Mouse (Mus musculus): ENCODE data around the gene Psmb11.
A peak's percentile ranks its signal among the peaks of the same experiment; 100 is the strongest.

The Psmb11 gene

GRCm38 (mm10) chr14:54621133-54621532, at the start of gene Psmb11:
Gene Psmb11 (plus strand): TSS chr14:54621433.
- no peak for DNase-seq

DNA sequence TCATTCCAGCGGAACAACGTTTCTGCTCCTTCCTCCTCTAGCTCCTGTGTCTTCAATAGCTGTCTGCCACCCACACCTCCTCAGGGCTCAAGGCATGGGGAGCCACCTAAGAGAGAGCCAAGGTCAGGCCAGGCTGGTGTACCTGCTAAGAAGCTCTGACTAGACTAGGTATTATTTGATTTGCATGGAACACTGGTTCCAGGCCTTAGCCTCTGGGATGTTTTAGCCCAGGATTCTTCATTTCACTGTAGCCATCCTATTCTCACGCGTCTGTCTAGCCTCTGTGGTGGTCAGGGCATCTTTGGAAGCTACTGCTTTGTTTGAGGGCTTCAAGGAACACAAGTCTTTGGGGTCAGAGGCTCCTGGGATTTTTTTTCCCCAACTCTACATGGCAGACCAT, 49.1 kb upstream of the Psmb11 start:
- no peak for DNase-seq

DNA sequence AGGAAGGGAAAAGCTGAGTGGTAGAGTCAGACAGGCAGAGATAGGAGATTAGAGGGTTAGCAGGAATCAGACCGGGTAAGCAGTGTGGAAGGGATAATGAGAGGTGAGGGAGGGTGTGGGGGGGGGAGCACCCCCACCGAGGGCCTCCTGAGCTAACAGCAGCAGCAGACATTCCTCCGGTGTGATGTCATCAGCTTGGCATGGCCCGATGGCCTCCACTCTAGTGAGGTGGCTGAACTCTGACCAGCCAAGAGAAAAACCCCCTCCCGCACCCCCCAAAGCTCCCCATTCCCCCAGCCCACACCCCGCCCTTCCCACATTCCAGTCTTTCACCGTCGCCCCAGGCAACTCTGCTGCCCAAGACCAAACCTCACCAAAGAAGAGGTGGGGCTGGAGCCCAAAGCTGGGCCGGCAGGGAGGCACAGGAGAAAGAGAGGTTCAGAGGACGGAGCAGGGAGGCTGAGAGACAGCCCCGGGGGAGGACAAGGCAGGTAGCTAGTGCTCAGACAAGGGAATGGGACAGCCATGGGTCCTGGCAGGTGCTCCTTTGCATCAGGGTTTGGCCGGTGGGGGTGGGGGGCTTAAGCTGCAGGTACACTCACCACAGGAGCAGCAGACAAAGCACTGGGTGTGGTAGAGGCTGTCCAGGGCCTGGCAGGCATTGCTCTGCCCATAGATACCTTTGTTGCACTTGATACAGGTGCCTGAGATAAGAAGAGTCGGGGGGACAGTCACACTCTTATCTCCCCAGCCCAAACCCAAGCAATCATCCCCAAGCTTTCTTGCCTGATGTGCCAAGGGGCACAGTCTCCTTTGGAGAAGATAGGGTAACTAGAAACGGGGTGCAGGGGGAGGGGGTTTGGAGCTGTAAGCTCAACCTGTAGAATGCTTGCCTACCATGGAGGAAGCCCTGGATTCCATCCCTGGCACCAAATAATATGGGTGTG, 48.2 kb upstream of the Psmb11 start:
- no peak for DNase-seq

DNA sequence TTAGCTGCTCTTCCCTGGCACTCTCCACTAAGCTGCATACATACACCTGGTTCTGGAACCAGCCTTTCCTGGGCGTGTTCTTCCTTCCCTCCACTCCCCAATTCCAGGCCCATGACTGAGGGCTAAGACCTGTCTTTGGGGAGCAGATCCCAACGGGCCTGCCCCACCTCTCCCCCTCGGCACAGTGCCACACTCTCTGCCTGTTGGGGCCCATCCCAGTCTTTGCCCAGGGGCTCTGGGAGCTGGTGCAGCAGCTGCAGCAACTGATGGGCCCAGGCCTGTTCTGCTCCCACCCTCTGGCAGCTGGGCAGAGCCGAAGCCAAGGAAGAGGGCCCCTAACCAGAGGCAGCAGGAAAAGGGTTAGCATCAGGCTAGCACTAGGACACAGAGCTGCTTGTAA, 47.0 kb upstream of the Psmb11 start:
- DNase-seq, result no peak

GRCm38 (mm10) chr14:54575031-54575430, 46.2 kb upstream of the Psmb11 start:
- DNase-seq, result no peak

DNA sequence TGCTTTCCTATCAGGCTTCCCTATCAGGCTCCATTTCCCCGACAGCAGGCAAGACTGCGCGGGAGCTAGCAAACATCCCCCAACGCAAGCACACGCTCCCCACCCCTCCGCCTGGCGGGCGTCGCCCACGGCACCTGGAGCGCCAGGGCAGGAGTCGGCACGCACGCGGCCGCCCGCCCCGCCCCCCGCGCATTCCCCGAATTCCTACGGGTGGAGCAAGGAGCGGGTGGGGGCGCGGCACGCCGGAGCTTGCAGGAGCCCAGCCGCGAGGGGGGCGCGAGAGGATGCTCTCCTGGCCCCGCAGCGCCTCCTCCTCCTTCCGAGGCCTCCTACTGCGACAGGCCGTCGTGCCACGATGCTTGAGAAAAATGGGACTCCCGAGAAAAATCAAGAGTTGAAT, 45.6 kb upstream of the Psmb11 start:
- DNase-seq, result no peak

GRCm38 (mm10) chr14:54576241-54577088, 44.8 kb upstream of the Psmb11 start:
- no peak for DNase-seq

DNA sequence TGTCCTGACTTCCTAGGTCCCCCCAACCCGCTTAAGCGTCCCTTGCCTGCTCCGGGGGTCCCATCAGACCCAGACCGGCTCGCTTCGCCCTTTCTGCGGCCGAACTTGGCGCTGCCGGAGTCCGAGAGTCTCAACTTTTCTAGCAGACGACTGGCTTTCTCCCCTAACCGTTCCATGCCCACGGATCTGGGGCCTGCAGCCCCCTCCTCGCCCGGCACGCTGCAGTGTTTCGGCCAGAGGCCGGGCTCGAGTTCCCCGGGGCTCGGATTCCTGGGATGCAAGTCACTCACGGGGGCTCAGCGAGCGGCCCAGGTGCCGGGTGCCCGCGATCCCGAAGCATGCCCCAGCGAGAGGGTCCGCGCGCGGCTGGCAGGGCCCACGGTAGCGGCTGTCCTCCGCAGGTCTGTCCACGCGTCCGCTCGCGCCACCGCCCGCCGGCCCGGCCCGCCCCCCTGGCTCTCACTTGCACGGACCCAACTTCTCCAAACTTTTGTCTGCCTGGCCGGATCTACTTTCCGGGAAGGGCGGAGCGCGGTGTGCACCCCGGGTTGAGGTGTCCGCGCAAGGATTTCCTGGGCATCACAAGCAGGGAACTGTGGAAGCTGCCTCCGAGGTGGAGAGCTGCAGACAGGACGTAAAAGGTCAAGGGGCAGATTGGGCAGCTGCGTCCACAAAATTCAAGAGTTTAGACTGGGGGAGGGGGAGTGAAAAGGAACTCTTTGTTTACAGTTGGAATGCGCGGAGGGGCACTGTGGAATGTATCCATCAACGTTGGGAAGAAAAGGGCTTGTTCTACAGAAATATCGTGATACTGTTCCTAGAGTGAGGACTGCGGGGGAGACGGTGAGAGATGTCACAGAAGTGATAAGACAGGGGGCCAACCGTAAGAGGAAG, 43.9 kb upstream of the Psmb11 start, which contains the start of gene Ajuba:
Ajuba (minus strand) TSS at position 470 of the 894 bp plus-strand sequence.
- peak; percentile 28 to 40 for DNase-seq

GRCm38 (mm10) chr14:54578063-54578462, 43.2 kb upstream of the Psmb11 start:
- DNase-seq, result no peak

DNA sequence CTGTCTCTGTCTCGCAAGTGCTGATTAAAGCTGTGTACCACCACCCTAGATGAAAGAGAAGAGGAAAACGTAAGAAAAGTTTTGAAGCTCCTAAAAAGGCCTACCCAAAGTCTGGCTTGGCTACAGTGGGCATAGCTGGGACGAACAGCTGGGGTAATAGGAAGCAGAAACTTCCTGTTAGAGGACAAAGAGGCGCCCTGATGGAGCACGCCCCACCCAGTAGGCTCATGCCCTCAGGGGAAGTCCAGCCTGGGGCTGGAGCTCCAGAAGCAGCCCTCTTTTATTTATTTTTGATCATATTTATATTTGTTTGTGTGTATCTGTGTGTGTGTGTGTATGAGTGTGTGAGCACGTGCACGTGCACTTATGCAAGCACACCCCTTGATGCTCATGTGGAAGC, 41.6 kb upstream of the Psmb11 start:
- no peak for DNase-seq

- no peak for DNase-seq
Measured at GRCm38 (mm10) chr14:54582536-54582935, 38.7 kb upstream of the Psmb11 start.

GRCm38 (mm10) chr14:54583681-54584338, 37.4 kb upstream of the Psmb11 start:
- peak; percentile 54 to 67 for DNase-seq

DNA sequence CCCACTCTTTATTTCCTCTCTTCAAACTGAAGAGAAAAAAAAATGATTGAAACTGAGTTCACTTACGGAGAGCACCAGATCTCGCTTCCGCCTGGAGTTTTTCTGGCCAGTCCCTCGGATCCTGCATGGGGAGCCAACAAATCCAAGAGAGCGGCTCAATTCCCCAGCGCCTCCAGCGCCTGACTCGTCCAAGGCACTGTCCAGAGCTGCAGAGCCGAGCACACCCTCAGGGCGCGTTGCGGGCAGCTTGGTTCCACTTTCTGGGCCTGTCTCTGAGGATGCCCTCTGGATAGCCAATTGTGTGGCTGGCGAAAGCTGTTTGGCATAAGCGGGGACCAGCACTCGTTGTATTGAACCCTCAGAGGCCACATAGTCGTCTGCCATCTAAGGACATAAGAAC, 30.2 kb upstream of the Psmb11 start:
- DNase-seq, result no peak

DNA sequence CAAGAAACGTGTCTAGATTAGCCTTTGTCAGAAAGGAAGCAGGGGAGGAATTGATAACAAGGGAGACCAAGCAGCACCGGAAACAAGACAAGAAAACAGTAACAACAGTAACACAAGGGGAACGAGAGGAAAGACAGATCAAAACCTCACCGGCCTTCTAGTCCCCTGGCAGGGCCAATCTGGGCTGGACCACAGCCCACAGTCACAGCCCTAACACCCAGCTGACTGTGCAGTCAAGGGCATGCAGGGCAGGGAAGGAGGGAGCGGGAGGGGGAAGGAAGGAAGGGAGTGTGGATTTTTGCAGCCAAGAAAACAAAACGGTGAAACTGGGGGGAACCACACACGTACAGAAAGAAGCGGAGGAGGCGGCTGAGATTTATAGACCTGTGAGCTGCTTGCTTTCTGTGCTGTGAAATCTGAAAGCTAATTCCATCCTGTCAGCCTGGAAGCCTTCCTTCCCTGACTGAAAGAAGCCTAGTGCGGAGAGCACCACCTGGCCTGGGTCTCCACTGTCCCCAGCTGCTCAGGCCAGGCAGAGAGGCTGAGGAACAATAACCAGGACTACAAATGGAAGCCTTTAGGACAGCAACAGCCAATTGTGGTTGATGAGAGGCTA, 28.8 kb upstream of the Psmb11 start:
- no peak for DNase-seq

DNA sequence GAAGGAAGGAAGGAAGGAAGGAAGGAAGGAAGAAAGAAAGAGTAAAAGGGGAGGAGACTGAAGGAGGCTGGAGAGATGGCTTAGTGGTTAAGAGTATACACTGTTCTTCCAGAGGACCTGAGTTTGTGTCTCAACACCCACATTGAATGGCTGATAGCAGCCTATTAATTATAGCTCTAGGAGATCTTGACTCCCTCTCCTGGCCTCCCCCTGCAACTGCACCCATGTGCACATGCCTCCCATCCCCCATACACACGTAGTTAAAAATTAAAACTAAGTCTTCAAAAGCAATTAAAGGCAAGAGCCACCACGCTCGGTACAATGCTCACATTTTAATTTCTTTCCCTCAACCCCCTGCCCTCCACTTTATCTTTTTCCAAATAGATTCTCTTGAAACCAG, 27.2 kb upstream of the Psmb11 start:
- no peak for DNase-seq

DNA sequence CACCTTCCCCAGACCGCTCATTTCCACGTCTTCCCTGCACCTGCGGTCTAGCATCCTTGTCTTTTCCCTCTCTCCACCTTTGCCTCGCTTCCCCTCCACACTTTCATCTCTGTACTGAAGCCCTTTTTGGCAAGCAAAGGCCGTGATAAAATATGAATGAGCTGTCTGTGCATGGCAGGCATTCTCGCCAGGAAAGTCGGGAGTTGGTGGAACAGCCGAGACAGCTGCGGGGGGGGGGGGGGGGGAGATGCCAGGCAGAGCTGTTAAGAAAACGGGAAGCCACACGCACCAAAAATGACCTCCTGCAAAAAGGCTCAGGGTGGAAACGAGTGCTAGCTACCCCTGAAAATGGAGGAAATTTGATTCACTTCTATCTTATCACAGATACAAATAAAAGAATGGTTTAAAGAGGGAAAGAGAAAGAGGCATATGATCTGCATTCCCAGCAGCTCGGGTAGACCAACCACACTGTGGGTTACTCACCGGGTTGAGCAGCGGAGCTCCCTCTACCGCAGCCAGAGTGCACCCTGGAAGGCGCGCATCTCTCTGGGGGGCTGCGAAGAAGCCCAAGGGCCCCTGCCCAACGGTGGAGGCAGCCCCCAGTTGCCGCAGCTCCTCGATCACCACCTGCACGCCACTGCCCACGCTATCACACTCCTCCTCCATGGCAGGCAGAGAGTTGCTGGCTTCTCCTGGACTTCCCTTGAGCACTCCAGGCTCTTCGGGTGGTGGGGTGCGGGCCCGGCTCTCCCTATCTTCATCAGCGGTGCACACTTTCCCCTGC, 26.4 kb upstream of the Psmb11 start:
- DNase-seq, result no peak

- DNase-seq, result no peak
Measured at GRCm38 (mm10) chr14:54597084-54597483, 24.1 kb upstream of the Psmb11 start.

GRCm38 (mm10) chr14:54601601-54602000, 19.6 kb upstream of the Psmb11 start:
- DNase-seq, result no peak

- DNase-seq, result peak; percentile 23 to 43
Measured at GRCm38 (mm10) chr14:54602613-54603012, 18.6 kb upstream of the Psmb11 start.

DNA sequence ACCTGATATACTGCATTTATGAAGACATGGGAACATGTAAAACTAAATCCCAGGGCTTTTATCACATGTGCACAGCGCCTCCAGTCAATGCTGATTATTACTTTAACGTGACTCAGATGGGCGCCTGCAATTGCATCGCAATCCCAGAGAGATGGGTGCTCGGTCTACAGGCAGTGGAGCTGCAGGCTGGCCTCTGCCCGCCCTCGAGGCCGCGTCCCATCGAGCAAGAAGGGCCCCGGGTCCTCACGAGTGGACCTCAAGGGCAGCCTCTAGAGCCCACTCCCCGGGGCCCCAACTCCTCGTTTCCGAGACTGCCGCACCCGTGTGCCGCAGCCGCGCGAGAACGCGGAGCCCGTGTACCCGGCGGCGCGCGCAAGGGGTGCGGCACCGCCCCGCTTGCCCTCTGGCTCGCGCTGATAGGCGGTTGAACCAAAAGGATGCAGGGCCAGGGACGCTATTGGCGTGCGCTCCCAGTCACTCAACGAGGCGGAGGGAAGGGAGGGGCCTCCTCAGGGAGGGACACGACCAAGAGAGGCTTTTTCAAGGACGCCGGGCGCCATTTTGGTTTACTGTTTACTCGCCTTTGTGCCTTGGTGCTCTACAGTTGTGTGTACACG, 18.1 kb upstream of the Psmb11 start:
- DNase-seq, result peak; percentile 95 to 98
